Mouse (Mus musculus) intestine, postnatal 0 days (tissue): ENCODE data around the gene Olfr710. TPM values are rescaled to one million over a fixed set of nuclear protein-coding genes. Genes with fewer than 3 reads are reported as not detected.
"Not testable (repeated sequence)": the region's sequence is repeated elsewhere in the genome, so short reads cannot be mapped to it uniquely, and the experiment has no call there.

ENCODE experiments used
- ATAC-seq: fragments of 200-750 bp; cut with Nextera tagmentation; 2 replicates; pipeline ENCODE4 v1.8.0; 2017; ENCODE audit warnings: mild to moderate bottlenecking, moderate TSS enrichment, moderate library complexity
- H3K27ac ChIP-seq: fragments of 300-500 bp; sonication (generic); 2 replicates; pipeline ENCODE4 v1.5.1; 2014; ENCODE audit warnings: mild to moderate bottlenecking, low read depth, low read length, moderate library complexity
- H3K27me3 ChIP-seq: fragments of 300-500 bp; sonication (generic); replicated peaks from 2 replicates; pipeline ENCODE4 v1.6.1; 2014; ENCODE audit warnings: low read length, mixed read lengths; ENCODE audit not compliant: control insufficient read depth, insufficient read depth
- H3K36me3 ChIP-seq: fragments of 300-500 bp; sonication (generic); 2 replicates; pipeline ENCODE4 v1.6.1; 2014; ENCODE audit warnings: mild to moderate bottlenecking, moderate library complexity; ENCODE audit not compliant: control insufficient read depth, insufficient read depth
- H3K4me1 ChIP-seq: fragments of 300-500 bp; sonication (generic); replicated peaks from 2 replicates; pipeline ENCODE4 v1.6.1; 2014; ENCODE audit warnings: antibody characterized with exemption, low read length, mixed read lengths; ENCODE audit not compliant: control insufficient read depth, insufficient read depth
- H3K4me2 ChIP-seq: fragments of 300-500 bp; sonication (generic); replicated peaks from 2 replicates; pipeline ENCODE4 v1.6.1; 2014; ENCODE audit warnings: low read depth, mild to moderate bottlenecking, moderate library complexity
- H3K4me3 ChIP-seq: fragments of 300-500 bp; sonication (generic); 2 replicates; pipeline ENCODE4 v1.5.1; 2014; ENCODE audit warnings: low read depth, low read length
- H3K9ac ChIP-seq: fragments of 300-500 bp; sonication (generic); 2 replicates; pipeline ENCODE4 v1.6.1; 2014; ENCODE audit warnings: mild to moderate bottlenecking, low read depth, low read length
- H3K9me3 ChIP-seq: fragments of 300-500 bp; sonication (generic); 2 replicates; pipeline ENCODE4 v1.6.1; 2016; ENCODE audit warnings: mixed run types; ENCODE audit not compliant: control insufficient read depth
- CTCF ChIP-seq: sonication (generic); IDR thresholded peaks from 2 replicates; pipeline ENCODE4 v1.5.1; 2016; ENCODE audit warnings: low read depth, mild to moderate bottlenecking, control low read depth, antibody characterized with exemption, moderate library complexity
- WGBS: fragments of 180-500 bp; shearing (Covaris S2); extraction: QIAGEN DNeasy Blood & Tissue Kit; methylation state at CpG from one replicate; pipeline ENCODE4 v1.1.7; 2014; 5-methylcytosine and 5-hydroxymethylcytosine counted together
- polyA plus RNA-seq: library from polyadenylated mRNA; unstranded; fragments of >200 nt; fragmentation: Nextera tagmentation; extraction: Ambion mirVana; gene quantifications from 2 replicates; pipeline ENCODE4 v1.2.1, GENCODE M21; 2015

The Olfr710 gene
- not detected in 2 replicates for polyA plus RNA-seq

GRCm38 (mm10) chr7:106948212-106948611, at the start of gene Olfr710:
Olfr710 (minus strand) TSS chr7:106948312.
- Histone ChIP-seq H3K27me3 (no peaks in the 10 kb centered on the region), H3K36me3 (no peaks in the 10 kb centered on the region), H3K4me3 (no peak within 1 kb of the TSS), H3K4me1 (no peaks in the 10 kb centered on the region), H3K4me2 (no peak within 1 kb of the TSS), H3K9me3 (no peaks in the 10 kb centered on the region), H3K9ac (no peak within 1 kb of the TSS), H3K27ac (no peak within 1 kb of the TSS)
- TF ChIP-seq CTCF: no peak
- 77% methylated on average over 3 of the region's 3 CpGs for WGBS
- no peak for ATAC-seq

GRCm38 (mm10) chr7:106985236-106985635, 37.1 kb upstream of the Olfr710 start:
- H3K27me3 ChIP-seq: no peaks in the 10 kb centered on the region
- H3K4me1 ChIP-seq: no peaks in the 10 kb centered on the region
- no peak overlapping the region for H3K4me3 ChIP-seq
- no peak overlapping the region for H3K27ac ChIP-seq
- H3K9ac ChIP-seq: no peak overlapping the region
- no peaks in the 10 kb centered on the region for H3K9me3 ChIP-seq
- H3K4me2 ChIP-seq: no peak overlapping the region
- H3K36me3 ChIP-seq: no peaks in the 10 kb centered on the region
- ATAC-seq: no peak
- TF ChIP-seq CTCF: no peak
- 85% methylated on average over 3 of the region's 3 CpGs for WGBS

GRCm38 (mm10) chr7:106975353-106975752, 27.2 kb upstream of the Olfr710 start, which contains the start of gene Olfr711:
Olfr711 (minus strand) TSS chr7:106975453.
- 54% methylated on average over 1 of the region's 1 CpGs for WGBS

GRCm38 (mm10) chr7:106967503-106967902, 19.4 kb upstream of the Olfr710 start:
- H3K9ac ChIP-seq, H3K9me3 ChIP-seq, H3K4me1 ChIP-seq, H3K36me3 ChIP-seq, ATAC-seq, H3K4me2 ChIP-seq, H3K4me3 ChIP-seq, H3K27me3 ChIP-seq, H3K27ac ChIP-seq: not testable (repeated sequence)
- TF ChIP-seq CTCF: peak; percentile 63

More at GRCm38 (mm10) chr7:106975353-106975752, 27.2 kb upstream of the Olfr710 start, which contains the start of gene Olfr711:
- no peaks in the 10 kb centered on the region for H3K36me3 ChIP-seq
- H3K4me2 ChIP-seq: no peak within 1 kb of the TSS
- TF ChIP-seq CTCF: no peak
- H3K4me3 ChIP-seq: no peak within 1 kb of the TSS
- H3K4me1 ChIP-seq: no peaks in the 10 kb centered on the region
- H3K27me3 ChIP-seq: no peaks in the 10 kb centered on the region
- no peak for ATAC-seq
- no peak within 1 kb of the TSS for H3K9ac ChIP-seq
- no peaks in the 10 kb centered on the region for H3K9me3 ChIP-seq
- no peak within 1 kb of the TSS for H3K27ac ChIP-seq

- H3K9me3 ChIP-seq: no peaks in the 10 kb centered on the region
- no peak within 1 kb of the TSS for H3K9ac ChIP-seq
- no peaks in the 10 kb centered on the region for H3K4me1 ChIP-seq
- H3K27ac ChIP-seq: no peak within 1 kb of the TSS
- ATAC-seq: no peak
- no peak within 1 kb of the TSS for H3K4me3 ChIP-seq
- no peaks in the 10 kb centered on the region for H3K36me3 ChIP-seq
- no peak for TF ChIP-seq CTCF
- H3K4me2 ChIP-seq: no peak within 1 kb of the TSS
- WGBS: 94% methylated on average over 1 of the region's 1 CpGs
- H3K27me3 ChIP-seq: no peaks in the 10 kb centered on the region
Measured at GRCm38 (mm10) chr7:106963837-106964236, 15.7 kb upstream of the Olfr710 start, which contains the start of gene Olfr6. Olfr6 (minus strand) TSS chr7:106963937.

- no peaks in the 10 kb centered on the region for H3K4me1 ChIP-seq
- no peak within 1 kb of the TSS for H3K4me3 ChIP-seq
- TF ChIP-seq CTCF: no peak
- ATAC-seq: no peak
- H3K36me3 ChIP-seq: no peaks in the 10 kb centered on the region
- no peak within 1 kb of the TSS for H3K9ac ChIP-seq
- H3K4me2 ChIP-seq: no peak within 1 kb of the TSS
- H3K27me3 ChIP-seq: no peaks in the 10 kb centered on the region
- H3K27ac ChIP-seq: no peak within 1 kb of the TSS
- H3K9me3 ChIP-seq: no peaks in the 10 kb centered on the region
Measured at GRCm38 (mm10) chr7:106932119-106932518, 16.0 kb downstream of the Olfr710 start, which contains the start of gene Olfr709-ps1. Olfr709-ps1 (minus strand) TSS chr7:106932219.

- not testable (repeated sequence) for H3K9ac ChIP-seq, H3K4me3 ChIP-seq, H3K4me1 ChIP-seq, ATAC-seq, H3K27me3 ChIP-seq, H3K27ac ChIP-seq, H3K36me3 ChIP-seq, H3K9me3 ChIP-seq, H3K4me2 ChIP-seq
- WGBS: 85% methylated on average over 7 of the region's 7 CpGs
Measured at GRCm38 (mm10) chr7:106920961-106921360, 27.2 kb downstream of the Olfr710 start.
